In genomic region chr3:123092442-123092841, GRCm38 (mm10) we compare ENCODE assay signal across 9 mouse cellular contexts. TPM values are rescaled to one million over a fixed set of nuclear protein-coding genes. Genes with fewer than 3 reads are reported as not detected.
DNase-seq lines count a peak whose midpoint lies in the region; ATAC-seq lines count a peak whose summit lies in the region.
"Had no signal": no experiment of that assay in that cellular context is flagged by ENCODE, and none has a peak within 500 bp of the region (broad histone marks: within the 10 kb centered on the region; RNA-seq: fewer than 3 reads in every experiment).

No protein-coding gene starts in this region.

- no peak overlapping the region for H3K9ac ChIP-seq in forebrain, embryonic 16.5 days (replicated peaks; ENCODE audit: low read depth, low read length)
- H3K9ac ChIP-seq in forebrain, embryonic 14.5 days (ENCODE audit: low read length) = no peak overlapping the region
- no peak overlapping the region for H3K9ac ChIP-seq in limb, embryonic 13.5 days
- no peak overlapping the region for H3K9ac ChIP-seq in midbrain, embryonic 14.5 days (replicated peaks; ENCODE audit: low read length)

- no peaks in the 10 kb centered on the region for H3K36me3 ChIP-seq in forebrain, embryonic 16.5 days (ENCODE audit: control insufficient read depth, insufficient read depth)
- no peaks in the 10 kb centered on the region for H3K36me3 ChIP-seq in forebrain, embryonic 14.5 days (ENCODE audit: control insufficient read depth, insufficient read depth, low read length)
- H3K36me3 ChIP-seq in limb, embryonic 13.5 days = no peaks in the 10 kb centered on the region
- no peaks in the 10 kb centered on the region for H3K36me3 ChIP-seq in midbrain, embryonic 14.5 days (ENCODE audit: control insufficient read depth, insufficient read depth, low read length)

- no peaks in the 10 kb centered on the region for H3K9me3 ChIP-seq in forebrain, embryonic 16.5 days (ENCODE audit: control insufficient read depth, low read length)
- no peaks in the 10 kb centered on the region for H3K9me3 ChIP-seq in forebrain, embryonic 14.5 days (replicated peaks; ENCODE audit: control insufficient read depth, low read length)
- H3K9me3 ChIP-seq in limb, embryonic 13.5 days = no peaks in the 10 kb centered on the region
- H3K9me3 ChIP-seq in midbrain, embryonic 14.5 days (ENCODE audit: control insufficient read depth, low read length) = no peaks in the 10 kb centered on the region

- no peak for DNase-seq in forebrain, embryonic 14.5 days (ENCODE audit: low spot score)
- DNase-seq in urinary bladder, postnatal 14 days (ENCODE audit: low spot score) = peak; percentile 50
- DNase-seq in urinary bladder, adult 18-20 months (ENCODE audit: low spot score in 2 of 2) = no peak
- DNase-seq in thymus, postnatal 4 days = peak; percentile 30
- DNase-seq in midbrain, embryonic 14.5 days = no peak
- no peak for DNase-seq in left cerebral cortex, adult 8-10 months (ENCODE audit: low spot score in 2 of 2)

- H3K4me2 ChIP-seq in forebrain, embryonic 16.5 days (ENCODE audit: low read length) = no peak overlapping the region
- H3K4me2 ChIP-seq in forebrain, embryonic 14.5 days (ENCODE audit: low read length) = no peak overlapping the region
- no peak overlapping the region for H3K4me2 ChIP-seq in limb, embryonic 13.5 days (replicated peaks)
- H3K4me2 ChIP-seq in midbrain, embryonic 14.5 days (ENCODE audit: low read length) = no peak overlapping the region

- peak overlapping the region; percentile 6 for H3K27ac ChIP-seq in forebrain, embryonic 16.5 days (ENCODE audit: low read length)
- H3K27ac ChIP-seq in forebrain, embryonic 14.5 days (ENCODE audit: low read depth, low read length) = no peak overlapping the region
- peak overlapping the region; percentile 34; the same call in 1 of the 2 replicates for H3K27ac ChIP-seq in limb, embryonic 13.5 days
- no peak overlapping the region for H3K27ac ChIP-seq in midbrain, embryonic 14.5 days (replicated peaks; ENCODE audit: low read depth, low read length)

- ATAC-seq in forebrain, embryonic 16.5 days = peak; percentile 5; the same call in 1 of the 2 replicates
- no peak for ATAC-seq in forebrain, embryonic 14.5 days
- ATAC-seq in limb, embryonic 13.5 days (ENCODE audit: low FRiP score, low read depth) = no peak
- no peak for ATAC-seq in midbrain, embryonic 14.5 days (ENCODE audit: low FRiP score, low TSS enrichment)

- WGBS in forebrain, embryonic 16.5 days = 47% methylated on average over 6 of the region's 6 CpGs
- 64% methylated on average over 6 of the region's 6 CpGs for WGBS in forebrain, embryonic 14.5 days
- WGBS in limb, embryonic 13.5 days = 44% methylated on average over 6 of the region's 6 CpGs
- WGBS in midbrain, embryonic 14.5 days = 60% methylated on average over 6 of the region's 6 CpGs

- H3K4me1 ChIP-seq in forebrain, embryonic 16.5 days (replicated peaks; ENCODE audit: control insufficient read depth, insufficient read depth, low read length) = peaks cover 5% of the 10 kb centered on the region
- no peaks in the 10 kb centered on the region for H3K4me1 ChIP-seq in forebrain, embryonic 14.5 days (ENCODE audit: control insufficient read depth, insufficient read depth, low read length)
- H3K4me1 ChIP-seq in limb, embryonic 13.5 days = peaks cover 21% of the 10 kb centered on the region
- H3K4me1 ChIP-seq in midbrain, embryonic 14.5 days (ENCODE audit: control insufficient read depth, insufficient read depth, low read length) = 0 out of 2 replicates have a peak, but pooled peaks cover 3% of the 10 kb centered on the region

- no peaks in the 10 kb centered on the region for H3K27me3 ChIP-seq in forebrain, embryonic 16.5 days (replicated peaks; ENCODE audit: control insufficient read depth, insufficient read depth, low read length)
- no peaks in the 10 kb centered on the region for H3K27me3 ChIP-seq in forebrain, embryonic 14.5 days (replicated peaks; ENCODE audit: control insufficient read depth, insufficient read depth, low read length)
- no peaks in the 10 kb centered on the region for H3K27me3 ChIP-seq in limb, embryonic 13.5 days
- H3K27me3 ChIP-seq in midbrain, embryonic 14.5 days (ENCODE audit: control insufficient read depth, insufficient read depth, low read length) = no peaks in the 10 kb centered on the region

- no peak overlapping the region for H3K4me3 ChIP-seq in forebrain, embryonic 16.5 days (replicated peaks; ENCODE audit: low read length)
- no peak overlapping the region for H3K4me3 ChIP-seq in forebrain, embryonic 14.5 days (ENCODE audit: low read depth, low read length)
- no peak overlapping the region for H3K4me3 ChIP-seq in limb, embryonic 13.5 days
- H3K4me3 ChIP-seq in midbrain, embryonic 14.5 days (replicated peaks; ENCODE audit: low read depth, low read length) = no peak overlapping the region

RNA-seq across cellular contexts. Expression of gene Myoz2, which starts 57.6 kb away (rescaled TPM):
- not detected in 2 replicates for polyA plus RNA-seq in forebrain, embryonic 16.5 days (2015; fragmentation: Nextera tagmentation; extraction: Ambion mirVana)
- not detected in 2 replicates for polyA plus RNA-seq in forebrain, embryonic 14.5 days (2014; fragmentation: Nextera tagmentation; extraction: Ambion mirVana)
- polyA plus RNA-seq in limb, embryonic 13.5 days (2015; fragmentation: Nextera tagmentation; extraction: Ambion mirVana) = 16.3 and 18.3 TPM in 2 replicates
- not detected in 2 replicates for polyA plus RNA-seq in midbrain, embryonic 14.5 days (2014; fragmentation: Nextera tagmentation; extraction: Ambion mirVana)
- total RNA-seq in left cerebral cortex, adult 8-10 months (2022) = 1 to 10 TPM in 2 of 4 experiments, under 1 TPM in 2; 0.53 to 1.6 (median 1.2) TPM
- polyA plus RNA-seq: large intestine, adult 2 months had no signal

Comparison
In these comparisons a context has a peak if more than half of its experiments do, and no peak if none do; other contexts are left out.
1. H3K27ac ChIP-seq: peak in forebrain, embryonic 16.5 days (single experiment) and limb, embryonic 13.5 days (single experiment); none in forebrain, embryonic 14.5 days (single experiment) and midbrain, embryonic 14.5 days (single experiment).
2. DNase-seq: peak in urinary bladder, postnatal 14 days (single experiment) and thymus, postnatal 4 days (single experiment); none in forebrain, embryonic 14.5 days (single experiment), urinary bladder, adult 18-20 months (0 of 2), midbrain, embryonic 14.5 days (single experiment) and left cerebral cortex, adult 8-10 months (0 of 2).
3. RNA of gene Myoz2, which starts 57.6 kb away (polyA plus RNA-seq): 16.3 to 18.3 TPM in limb, embryonic 13.5 days; not detected in midbrain, embryonic 14.5 days, not detected in forebrain, embryonic 16.5 days and not detected in forebrain, embryonic 14.5 days; every median in the first group is over 10 times any median in the second.